Mouse (Mus musculus): Measurements from ENCODE around the gene Ppp1r1c. TPM values are rescaled to one million over a fixed set of nuclear protein-coding genes. Genes with fewer than 3 reads are reported as not detected.
"Not testable (repeated sequence)": the region's sequence is repeated elsewhere in the genome, so short reads cannot be mapped to it uniquely, and the experiment has no call there.

Gene Ppp1r1c
- polyA plus RNA-seq, 1 experiment from 2014 or later = 16.2 TPM

- H3K27ac ChIP-seq (replicated peaks) = no peak overlapping the region
- peaks cover 10% of the 10 kb centered on the region; the same call in 1 of the 2 replicates for H3K4me1 ChIP-seq
- peak; percentile 39 for DNase-seq (ENCODE audit: low spot score)
- H3K9me3 ChIP-seq = no peaks in the 10 kb centered on the region
- WGBS = 42% methylated on average over 3 of the region's 3 CpGs
- no peak overlapping the region for H3K4me3 ChIP-seq
- no peaks in the 10 kb centered on the region for H3K27me3 ChIP-seq (replicated peaks; ENCODE audit: low read depth, poor library complexity, severe bottlenecking)
- H3K36me3 ChIP-seq (replicated peaks) = no peaks in the 10 kb centered on the region
Measured at GRCm38 (mm10) chr2:79815708-79816484, 108.3 kb downstream of the Ppp1r1c start.

GRCm38 (mm10) chr2:79819543-79819942, 112.0 kb downstream of the Ppp1r1c start:
- Histone ChIP-seq H3K27me3 (replicated peaks; ENCODE audit: low read depth, poor library complexity, severe bottlenecking) (no peaks in the 10 kb centered on the region), H3K36me3 (replicated peaks) (no peaks in the 10 kb centered on the region), H3K4me3 (no peak overlapping the region), H3K9me3 (no peaks in the 10 kb centered on the region), H3K27ac (replicated peaks) (no peak overlapping the region), H3K4me1 (peaks cover 10% of the 10 kb centered on the region; the same call in 1 of the 2 replicates)
- 68% methylated on average over 3 of the region's 3 CpGs for WGBS
- DNase-seq (ENCODE audit: low spot score) = no peak

GRCm38 (mm10) chr2:79825853-79826252, 118.3 kb downstream of the Ppp1r1c start:
- DNase-seq (ENCODE audit: low spot score) = no peak
- Histone ChIP-seq H3K4me3 (no peak overlapping the region), H3K27ac (replicated peaks) (no peak overlapping the region), H3K9me3 (no peaks in the 10 kb centered on the region), H3K4me1 (no peaks in the 10 kb centered on the region), H3K36me3 (replicated peaks) (no peaks in the 10 kb centered on the region), H3K27me3 (replicated peaks; ENCODE audit: low read depth, poor library complexity, severe bottlenecking) (no peaks in the 10 kb centered on the region)
- WGBS = 90% methylated on average over 4 of the region's 4 CpGs

- Histone ChIP-seq H3K4me1 (no peaks in the 10 kb centered on the region), H3K27me3 (replicated peaks; ENCODE audit: low read depth, poor library complexity, severe bottlenecking) (no peaks in the 10 kb centered on the region), H3K4me3 (no peak overlapping the region), H3K9me3 (no peaks in the 10 kb centered on the region), H3K27ac (replicated peaks) (no peak overlapping the region), H3K36me3 (replicated peaks) (no peaks in the 10 kb centered on the region)
- no peak for DNase-seq (ENCODE audit: low spot score)
- 77% methylated on average over 6 of the region's 6 CpGs for WGBS
Measured at GRCm38 (mm10) chr2:79839090-79839489, 131.5 kb downstream of the Ppp1r1c start.

- Histone ChIP-seq H3K27ac (replicated peaks) (no peak overlapping the region), H3K9me3 (no peaks in the 10 kb centered on the region), H3K27me3 (replicated peaks; ENCODE audit: low read depth, poor library complexity, severe bottlenecking) (no peaks in the 10 kb centered on the region), H3K4me1 (no peaks in the 10 kb centered on the region), H3K4me3 (no peak overlapping the region), H3K36me3 (replicated peaks) (no peaks in the 10 kb centered on the region)
- 75% methylated on average over 5 of the region's 5 CpGs for WGBS
- no peak for DNase-seq (ENCODE audit: low spot score)
Measured at GRCm38 (mm10) chr2:79839513-79839912, 131.9 kb downstream of the Ppp1r1c start.

- not testable (repeated sequence) for H3K27ac ChIP-seq (replicated peaks); DNase-seq (ENCODE audit: low spot score); H3K4me3 ChIP-seq; H3K9me3 ChIP-seq; H3K36me3 ChIP-seq (replicated peaks); H3K4me1 ChIP-seq; H3K27me3 ChIP-seq (replicated peaks; ENCODE audit: low read depth, poor library complexity, severe bottlenecking)
- WGBS = 92% methylated on average over 13 of the region's 13 CpGs
Measured at GRCm38 (mm10) chr2:79847396-79847795, 139.8 kb downstream of the Ppp1r1c start.

GRCm38 (mm10) chr2:79856874-79857273, 149.3 kb downstream of the Ppp1r1c start:
- no peak for DNase-seq (ENCODE audit: low spot score)
- Histone ChIP-seq H3K4me3 (no peak overlapping the region), H3K36me3 (replicated peaks) (no peaks in the 10 kb centered on the region), H3K4me1 (no peaks in the 10 kb centered on the region), H3K27me3 (replicated peaks; ENCODE audit: low read depth, poor library complexity, severe bottlenecking) (no peaks in the 10 kb centered on the region), H3K9me3 (no peaks in the 10 kb centered on the region), H3K27ac (replicated peaks) (no peak overlapping the region)
- 85% methylated on average over 1 of the region's 1 CpGs for WGBS

- peak; percentile 21 for DNase-seq (ENCODE audit: low spot score)
- Histone ChIP-seq H3K36me3 (replicated peaks) (no peaks in the 10 kb centered on the region), H3K4me1 (no peaks in the 10 kb centered on the region), H3K27me3 (replicated peaks; ENCODE audit: low read depth, poor library complexity, severe bottlenecking) (0 out of 2 replicates have a peak, but pooled peaks cover 5% of the 10 kb centered on the region), H3K27ac (replicated peaks) (no peak overlapping the region), H3K9me3 (no peaks in the 10 kb centered on the region), H3K4me3 (no peak overlapping the region)
- WGBS = 51% methylated on average over 9 of the region's 9 CpGs
Measured at GRCm38 (mm10) chr2:79865275-79865999, 157.9 kb downstream of the Ppp1r1c start.

Other genes with a start within 250 kb of the Ppp1r1c start
- 6.1 and 6.6 TPM in 2 replicates for gene Itprid2, start 72.4 kb upstream of the Ppp1r1c start, polyA plus RNA-seq (2016; fragmentation: Nextera tagmentation; extraction: Ambion mirVana)

All from embryonic facial prominence, embryonic 10.5 days (tissue).